Mouse (Mus musculus) kidney, postnatal 36 days (tissue): Measurements from ENCODE around the gene Arhgef3.
"Not testable (repeated sequence)": the region's sequence is repeated elsewhere in the genome, so short reads cannot be mapped to it uniquely, and the experiment has no call there.

Experiments
- DNase-seq, 2 experiments: peaks; one replicate each; pipeline ENCODE4 v3.0.0; 2021 to 2022; ENCODE audit warnings: mixed read lengths in 2 of 2

Gene Arhgef3

GRCm38 (mm10) chr14:27233056-27233455 lies 118.4 kb downstream of the Arhgef3 start:
- no peak for DNase-seq

GRCm38 (mm10) chr14:27233656-27234055 lies 119.0 kb downstream of the Arhgef3 start:
- DNase-seq, result no peak

DNA sequence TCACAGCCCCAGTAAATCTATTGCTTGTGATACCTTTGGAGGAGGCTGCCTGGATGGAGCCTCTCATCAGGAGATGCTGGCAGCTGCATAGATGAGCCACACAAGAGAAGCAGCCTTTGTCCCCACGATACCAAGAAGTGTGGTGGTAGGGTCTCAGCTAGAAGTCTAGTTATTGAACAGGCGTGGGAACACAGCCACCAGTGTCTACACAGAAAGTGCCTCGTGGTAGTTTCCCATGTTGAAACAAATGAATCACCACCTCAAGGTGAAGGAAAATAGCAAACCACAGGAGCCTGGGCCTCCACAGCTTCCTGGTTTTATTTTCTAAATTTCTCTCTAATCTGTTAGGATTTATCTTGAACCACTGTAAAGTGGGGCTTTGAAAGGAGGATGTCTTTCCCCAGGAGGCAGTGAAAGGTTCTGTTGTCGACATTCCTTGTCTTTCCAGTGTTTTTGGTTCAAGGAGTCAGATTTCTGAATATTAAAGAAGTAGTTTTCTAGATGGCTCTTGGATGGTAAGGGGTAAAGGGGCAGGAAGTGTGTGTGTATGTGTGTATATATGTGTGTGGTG lies 119.7 kb downstream of the Arhgef3 start:
- no peak for DNase-seq

GRCm38 (mm10) chr14:27235897-27236553 lies 121.3 kb downstream of the Arhgef3 start:
- DNase-seq, result no peak

- DNase-seq, result peak; percentile 76 to 78
Measured at GRCm38 (mm10) chr14:27237522-27238187, 123.0 kb downstream of the Arhgef3 start.

- DNase-seq, result peak in 1 of 2 experiments; percentile 32
Measured at GRCm38 (mm10) chr14:27238600-27239118, 124.0 kb downstream of the Arhgef3 start.

DNA sequence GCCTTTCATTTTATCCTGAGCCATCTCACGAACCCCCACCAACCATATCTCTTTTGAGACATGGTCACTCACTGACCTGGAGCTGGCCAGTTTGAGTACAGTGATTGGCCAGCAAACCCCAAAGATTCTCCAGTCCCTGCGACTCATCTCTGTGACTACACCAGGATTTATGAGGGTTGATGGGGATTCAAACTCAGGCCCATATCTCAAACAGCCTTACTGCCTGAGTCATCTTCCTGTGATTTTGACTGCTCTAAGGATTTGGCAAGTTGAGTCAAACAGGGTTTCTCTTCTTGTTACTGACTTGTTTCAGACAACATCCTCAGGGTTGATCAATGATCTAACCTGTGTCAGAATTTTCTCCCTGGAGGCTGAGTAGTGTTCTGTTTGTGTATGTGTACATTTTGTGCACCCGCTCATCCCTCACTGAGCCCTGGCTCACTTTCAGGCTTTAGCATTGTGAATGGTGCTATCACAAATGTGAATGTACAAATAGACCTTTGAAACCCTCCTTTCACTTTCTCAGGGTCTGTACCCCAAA lies 124.9 kb downstream of the Arhgef3 start:
- DNase-seq, result no peak

DNA sequence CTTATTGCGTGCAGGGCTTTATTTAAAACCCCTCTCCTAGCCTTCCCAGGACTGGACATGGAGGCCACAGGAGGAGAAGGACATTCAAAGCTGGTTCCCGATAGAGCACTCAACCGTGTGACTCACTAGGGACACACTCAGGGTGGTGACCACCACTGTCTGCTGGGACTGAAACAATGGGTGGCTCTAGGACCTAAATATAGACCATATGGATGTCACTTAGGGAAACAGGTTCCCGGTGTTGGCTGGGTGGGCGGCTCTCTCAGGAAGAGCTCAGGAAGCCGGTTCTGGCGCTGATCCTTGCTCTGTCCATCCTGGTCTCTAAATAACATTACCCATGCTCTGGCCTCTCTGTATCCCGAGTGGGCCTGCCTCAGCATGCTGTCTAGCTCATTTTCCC lies 127.6 kb downstream of the Arhgef3 start:
- DNase-seq, result peak; percentile 63 to 75

DNA sequence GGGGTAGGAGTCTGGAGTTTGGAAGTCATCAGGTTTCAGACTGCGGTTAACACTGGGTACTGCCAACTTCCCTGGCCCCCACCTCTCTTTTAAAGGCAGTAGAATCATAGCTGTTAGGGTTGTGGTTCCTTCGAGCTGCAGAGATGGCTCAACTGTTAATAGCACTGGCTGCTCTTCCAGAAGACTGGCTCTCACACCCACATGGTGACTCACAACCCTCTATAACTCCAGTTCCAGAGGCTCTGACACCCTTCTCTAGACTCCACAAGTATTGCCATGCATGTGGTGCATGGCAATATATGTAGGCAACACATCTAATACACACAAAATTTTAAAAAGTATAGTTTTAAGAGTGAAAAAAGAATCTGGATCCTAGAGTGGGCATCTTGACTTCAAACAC lies 128.1 kb downstream of the Arhgef3 start:
- DNase-seq, result no peak

DNA sequence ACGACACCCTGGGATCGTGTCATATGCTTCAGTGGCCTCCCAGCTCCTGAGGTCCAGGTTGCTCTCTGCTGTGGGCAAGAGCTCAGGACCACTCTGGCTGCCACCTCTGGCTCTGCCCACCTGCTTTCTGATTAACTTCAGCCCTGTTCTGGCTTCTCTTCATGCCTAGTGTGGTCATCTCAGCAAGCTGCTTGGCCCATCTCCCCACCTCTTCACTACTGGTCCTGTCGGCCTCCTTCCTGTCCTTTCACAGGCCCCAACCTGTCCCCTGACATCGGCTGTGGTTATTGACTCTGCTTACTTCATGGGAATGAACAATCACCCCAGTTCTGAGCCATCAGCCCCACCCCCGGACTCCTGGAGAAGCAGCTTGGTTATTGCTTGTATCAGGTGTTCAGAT lies 128.9 kb downstream of the Arhgef3 start:
- no peak for DNase-seq

- DNase-seq, result no peak
Measured at GRCm38 (mm10) chr14:27244898-27245297, 130.2 kb downstream of the Arhgef3 start.

GRCm38 (mm10) chr14:27246424-27246823 lies 131.7 kb downstream of the Arhgef3 start:
- DNase-seq, result peak; percentile 63 to 65

DNA sequence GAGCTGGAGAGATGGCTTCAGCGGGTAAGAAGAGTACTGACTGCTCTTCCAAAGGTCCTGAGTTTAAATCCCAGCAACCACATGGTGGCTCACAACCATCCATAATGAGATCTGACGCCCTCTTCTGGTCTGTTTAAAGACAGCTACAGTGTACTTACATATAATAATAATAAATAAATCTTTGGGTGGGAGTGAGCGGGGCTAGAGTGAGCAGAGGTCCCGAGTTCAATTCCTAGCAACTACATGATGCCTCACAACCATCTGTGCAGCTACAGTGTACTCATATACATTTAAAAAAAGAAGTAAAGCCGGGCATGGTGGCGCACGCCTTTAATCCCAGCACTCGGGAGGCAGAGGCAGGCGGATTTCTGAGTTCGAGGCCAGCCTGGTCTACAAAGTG lies 132.2 kb downstream of the Arhgef3 start:
- not testable (repeated sequence) for DNase-seq

DNA sequence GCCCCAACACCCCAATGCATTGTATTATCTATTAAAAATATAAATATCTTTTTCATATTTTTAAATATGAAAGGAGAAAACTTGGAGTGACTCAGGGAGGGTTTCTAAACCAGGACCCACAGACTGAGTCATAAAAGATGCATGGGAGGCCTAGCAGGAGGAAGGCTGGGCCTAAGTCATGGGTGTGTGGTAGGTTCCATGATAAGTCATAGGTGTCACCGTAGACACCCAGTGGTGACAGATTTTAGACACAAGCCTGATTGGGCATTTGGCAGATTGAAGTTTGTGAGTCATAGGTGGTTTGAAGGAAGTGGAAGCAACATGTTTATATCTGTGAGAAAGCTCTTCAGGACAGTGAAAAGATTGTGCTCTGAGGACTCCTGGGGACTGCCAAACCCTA lies 134.4 kb downstream of the Arhgef3 start:
- DNase-seq, result no peak

DNA sequence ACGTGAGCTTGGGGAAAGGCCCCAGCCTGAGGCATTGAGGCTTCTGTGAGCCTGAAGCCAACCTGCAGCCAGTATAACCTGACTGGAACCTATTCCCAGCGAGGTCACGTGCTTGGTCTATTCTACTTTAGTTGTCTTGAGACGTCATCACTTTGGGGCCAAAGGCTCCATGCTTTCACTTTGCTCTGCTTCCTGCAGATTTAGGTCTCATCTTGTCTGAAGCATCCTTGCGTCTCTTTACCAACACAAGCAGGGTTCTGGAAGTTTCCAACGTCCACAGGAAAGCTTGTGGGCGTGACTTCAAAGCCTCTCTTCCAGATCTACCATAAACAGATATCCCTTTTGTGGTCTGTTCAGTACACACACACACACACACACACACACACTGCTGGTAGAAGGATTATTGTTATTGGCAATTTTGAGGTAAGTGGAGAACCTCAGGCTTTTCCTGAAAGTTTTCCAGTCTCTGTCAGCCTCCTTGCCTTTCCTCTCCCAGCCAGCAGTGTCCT lies 135.6 kb downstream of the Arhgef3 start:
- no peak for DNase-seq

- no peak for DNase-seq
Measured at GRCm38 (mm10) chr14:27253391-27253790, 138.7 kb downstream of the Arhgef3 start.

DNA sequence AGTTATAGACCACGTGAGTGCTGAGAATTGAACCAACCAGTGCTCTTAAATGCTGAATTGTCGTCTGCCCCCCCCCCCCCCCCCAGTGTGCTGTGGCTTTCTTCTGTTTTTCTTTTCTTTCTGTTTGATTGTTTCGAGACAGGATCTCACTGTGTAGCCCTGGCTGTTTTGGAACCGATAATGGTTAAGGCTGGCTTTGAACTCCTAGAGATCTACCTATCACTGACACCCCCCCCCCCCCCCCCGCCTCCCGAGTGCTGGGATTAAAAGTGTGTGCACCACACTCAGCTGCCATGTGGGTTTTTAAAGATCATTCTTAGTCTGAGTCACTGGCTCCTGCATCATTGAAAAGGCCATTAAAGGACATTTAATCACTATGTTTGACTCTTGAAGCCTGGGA lies 147.7 kb downstream of the Arhgef3 start:
- no peak for DNase-seq

- no peak for DNase-seq
Measured at GRCm38 (mm10) chr14:27266601-27267000, 151.9 kb downstream of the Arhgef3 start.

DNA sequence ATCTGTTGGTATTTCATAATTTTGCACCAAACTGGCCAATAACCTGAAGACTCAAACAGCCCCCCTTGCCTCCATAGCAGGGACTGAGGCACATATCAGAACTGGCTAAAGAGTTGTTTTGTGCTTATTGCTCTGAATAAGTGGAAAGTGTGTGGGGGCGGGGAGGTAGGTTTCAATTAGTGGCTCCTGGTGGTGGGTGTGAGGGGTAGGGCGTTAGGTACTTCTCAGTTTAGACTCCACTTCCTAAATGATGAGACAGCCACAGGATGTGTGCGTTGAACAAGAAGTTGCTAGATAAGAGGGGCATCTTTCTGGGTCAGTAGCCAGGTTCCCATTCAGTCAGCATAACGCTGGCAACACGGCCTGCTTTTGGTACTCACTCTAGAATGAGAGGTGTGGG lies 153.4 kb downstream of the Arhgef3 start:
- no peak for DNase-seq

- DNase-seq, result no peak
Measured at GRCm38 (mm10) chr14:27268986-27269700, 154.4 kb downstream of the Arhgef3 start.

DNA sequence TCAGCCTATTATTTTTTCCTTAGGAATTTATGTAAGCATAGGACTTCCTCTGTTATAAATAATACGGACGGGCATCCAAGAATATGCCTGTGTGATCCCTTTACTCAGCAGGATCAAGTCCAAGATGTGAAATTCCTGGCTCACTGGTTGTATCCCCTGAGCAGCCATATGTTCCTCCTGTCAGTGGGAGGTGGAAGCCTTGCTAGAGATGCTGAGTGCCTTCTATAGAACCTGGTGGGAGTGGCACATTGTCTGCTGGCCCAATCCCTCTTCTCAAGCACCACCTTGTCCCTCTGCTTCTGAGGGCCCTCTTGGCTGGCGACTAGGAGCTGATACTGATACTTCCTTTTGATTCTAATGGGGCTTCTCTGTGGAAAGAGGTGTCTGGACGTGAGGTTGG lies 155.1 kb downstream of the Arhgef3 start:
- no peak for DNase-seq

GRCm38 (mm10) chr14:27270466-27270865 lies 155.8 kb downstream of the Arhgef3 start:
- no peak for DNase-seq
